Mouse (Mus musculus): ENCODE measurements around the gene Defb30. TPM values are rescaled to one million over a fixed set of nuclear protein-coding genes. Genes with fewer than 3 reads are reported as not detected.

Gene Defb30
- polyA plus RNA-seq, 1 experiment from 2014 or later, result not detected

DNA sequence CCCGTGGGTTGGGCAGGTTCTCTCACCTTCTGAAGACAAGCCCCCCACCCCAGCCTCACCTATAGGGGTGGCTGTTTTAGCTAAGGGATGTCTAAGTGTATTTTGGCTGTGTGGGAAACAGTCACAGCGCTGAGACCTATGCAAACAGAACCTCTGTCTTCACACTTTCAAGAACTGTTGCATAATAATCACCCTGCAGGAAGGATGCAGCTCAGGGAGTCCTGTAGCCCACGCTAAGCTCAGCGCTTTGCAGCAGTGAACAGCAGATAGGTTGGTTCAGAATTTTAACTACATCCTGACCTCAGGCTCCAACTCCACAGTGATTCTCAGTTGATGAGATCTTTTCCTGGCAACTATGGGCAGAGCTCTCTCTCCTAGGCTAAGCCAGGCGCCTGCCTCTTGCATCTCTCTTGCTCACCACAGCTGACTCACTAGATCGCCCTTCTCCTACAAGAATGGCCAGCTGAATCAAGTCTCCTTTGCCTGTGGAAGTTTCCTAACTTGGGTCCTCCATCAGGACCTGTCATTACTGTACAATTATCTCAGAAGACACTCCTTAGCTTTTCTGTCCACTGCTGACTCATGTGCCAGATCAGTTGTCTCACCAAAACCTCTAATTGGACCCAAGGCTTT is 29.1 kb downstream of the Defb30 start:
- no peak overlapping the region for H3K4me3 ChIP-seq (replicated peaks; ENCODE audit: low read length)
- H3K4me1 ChIP-seq (replicated peaks; ENCODE audit: control insufficient read depth, insufficient read depth, low read length), result no peaks in the 10 kb centered on the region
- no peaks in the 10 kb centered on the region for H3K9me3 ChIP-seq (ENCODE audit: control insufficient read depth, low read length)
- H3K4me2 ChIP-seq (ENCODE audit: low read length), result no peak overlapping the region
- no peak overlapping the region for H3K27ac ChIP-seq (ENCODE audit: low read length)
- H3K27me3 ChIP-seq (replicated peaks; ENCODE audit: control insufficient read depth, insufficient read depth, low read length), result no peaks in the 10 kb centered on the region
- ATAC-seq, result no peak
- no peaks in the 10 kb centered on the region for H3K36me3 ChIP-seq (ENCODE audit: control insufficient read depth, insufficient read depth)
- whole genome bisulfite sequencing, result 66% methylated on average over 6 of the region's 6 CpGs
- H3K9ac ChIP-seq (replicated peaks; ENCODE audit: low read depth, low read length), result no peak overlapping the region

DNA sequence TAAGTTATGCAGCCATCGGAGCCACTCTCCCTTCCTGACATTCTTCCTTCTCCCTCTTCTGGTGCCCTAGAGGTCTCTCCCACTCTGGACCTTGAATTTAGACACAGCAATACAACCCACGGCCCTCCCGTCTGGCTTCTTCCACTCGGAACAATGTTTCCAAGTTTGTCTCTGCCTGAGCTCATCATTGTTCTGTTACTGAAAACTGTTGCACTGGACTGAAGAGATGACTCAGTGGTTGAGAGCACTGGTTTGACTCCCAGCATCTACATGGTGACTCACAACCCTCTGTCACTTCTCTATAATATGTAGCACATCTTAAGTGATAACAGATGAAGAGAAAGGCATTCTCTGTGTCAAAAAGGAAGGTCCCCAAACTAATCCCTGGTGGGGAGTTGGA is 35.1 kb downstream of the Defb30 start:
- no peaks in the 10 kb centered on the region for H3K9me3 ChIP-seq (ENCODE audit: control insufficient read depth, low read length)
- H3K27me3 ChIP-seq (replicated peaks; ENCODE audit: control insufficient read depth, insufficient read depth, low read length), result no peaks in the 10 kb centered on the region
- no peak overlapping the region for H3K4me2 ChIP-seq (ENCODE audit: low read length)
- H3K36me3 ChIP-seq (ENCODE audit: control insufficient read depth, insufficient read depth), result no peaks in the 10 kb centered on the region
- no peak overlapping the region for H3K4me3 ChIP-seq (replicated peaks; ENCODE audit: low read length)
- no peak overlapping the region for H3K9ac ChIP-seq (replicated peaks; ENCODE audit: low read depth, low read length)
- H3K27ac ChIP-seq (ENCODE audit: low read length), result no peak overlapping the region
- no peaks in the 10 kb centered on the region for H3K4me1 ChIP-seq (replicated peaks; ENCODE audit: control insufficient read depth, insufficient read depth, low read length)
- WGBS, result 93% methylated on average over 4 of the region's 4 CpGs
- ATAC-seq, result no peak

DNA sequence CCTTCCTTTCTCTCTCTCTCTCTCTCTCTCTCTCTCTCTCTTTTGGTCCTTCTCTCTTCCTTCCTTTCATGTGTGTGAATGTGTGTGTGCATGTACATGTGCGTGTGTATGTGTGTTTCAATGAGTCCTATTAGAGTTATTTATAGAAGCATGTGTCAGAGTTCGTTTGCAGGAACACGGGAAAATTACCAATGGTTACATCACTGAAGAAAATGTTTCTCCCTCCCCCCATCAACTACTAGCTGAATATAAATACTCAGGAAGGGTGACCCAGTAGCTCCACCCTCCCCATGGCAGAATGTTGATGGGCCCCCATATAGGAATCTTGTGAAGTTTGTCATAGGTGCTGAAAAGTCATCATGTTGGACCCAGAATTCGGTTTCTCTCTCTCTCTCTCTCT is 36.7 kb downstream of the Defb30 start:
- no peaks in the 10 kb centered on the region for H3K27me3 ChIP-seq (replicated peaks; ENCODE audit: control insufficient read depth, insufficient read depth, low read length)
- no peak for ATAC-seq
- H3K36me3 ChIP-seq (ENCODE audit: control insufficient read depth, insufficient read depth), result no peaks in the 10 kb centered on the region
- H3K9me3 ChIP-seq (ENCODE audit: control insufficient read depth, low read length), result no peaks in the 10 kb centered on the region
- WGBS, result 80% methylated on average over 4 of the region's 4 CpGs
- no peak overlapping the region for H3K9ac ChIP-seq (replicated peaks; ENCODE audit: low read depth, low read length)
- no peaks in the 10 kb centered on the region for H3K4me1 ChIP-seq (replicated peaks; ENCODE audit: control insufficient read depth, insufficient read depth, low read length)
- H3K4me2 ChIP-seq (ENCODE audit: low read length), result no peak overlapping the region
- no peak overlapping the region for H3K4me3 ChIP-seq (replicated peaks; ENCODE audit: low read length)
- no peak overlapping the region for H3K27ac ChIP-seq (ENCODE audit: low read length)

DNA sequence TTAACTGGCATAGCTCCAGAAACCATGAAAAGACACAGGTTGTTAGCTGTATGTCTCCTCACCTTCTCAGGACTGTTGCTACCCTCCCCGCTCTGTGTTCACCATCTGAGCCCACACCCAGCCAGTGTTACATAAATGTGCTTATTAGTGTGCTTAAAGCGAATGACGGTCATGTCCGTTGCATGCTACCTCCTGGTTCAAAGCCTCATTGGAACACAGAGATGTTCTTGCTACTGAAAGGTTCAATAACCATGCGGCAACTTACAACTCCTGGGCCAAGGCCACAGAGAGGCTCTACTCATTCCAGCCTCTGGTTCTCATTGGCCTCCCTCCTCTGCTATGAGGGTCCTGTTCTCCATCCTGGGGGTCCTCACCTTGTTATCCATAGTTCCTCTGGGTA is 38.3 kb downstream of the Defb30 start, which contains the start of gene Defb43:
TSS of gene Defb43 (plus strand) at position 301 of the 400 bp plus-strand sequence.
- Histone ChIP-seq H3K36me3 (ENCODE audit: control insufficient read depth, insufficient read depth) (no peaks in the 10 kb centered on the region), H3K4me2 (ENCODE audit: low read length) (no peak within 1 kb of the TSS)
- 96% methylated on average over 5 of the region's 5 CpGs for WGBS

DNA sequence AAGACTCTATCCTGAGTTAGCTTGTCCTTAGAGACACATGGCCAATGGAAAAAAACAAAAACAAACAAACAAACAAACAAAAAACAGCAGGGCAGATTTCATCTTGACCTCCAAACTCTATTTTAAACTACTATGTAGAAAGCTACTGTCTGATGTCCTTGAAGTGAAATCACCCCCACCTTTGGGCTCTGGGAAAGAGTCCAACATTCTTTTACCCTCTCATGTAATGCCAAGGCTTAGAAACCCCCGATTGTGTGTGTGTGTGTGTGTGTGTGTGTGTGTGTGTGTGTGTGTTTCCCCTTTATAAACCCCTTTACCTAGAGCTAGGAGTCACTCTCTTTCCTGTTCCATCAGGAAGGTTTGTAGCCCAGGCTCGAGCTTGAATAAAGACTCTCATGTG is 47.2 kb downstream of the Defb30 start:
- no peaks in the 10 kb centered on the region for H3K27me3 ChIP-seq (replicated peaks; ENCODE audit: control insufficient read depth, insufficient read depth, low read length)
- H3K9ac ChIP-seq (replicated peaks; ENCODE audit: low read depth, low read length), result no peak overlapping the region
- no peak overlapping the region for H3K27ac ChIP-seq (ENCODE audit: low read length)
- ATAC-seq, result no peak
- no peak overlapping the region for H3K4me2 ChIP-seq (ENCODE audit: low read length)
- no peaks in the 10 kb centered on the region for H3K36me3 ChIP-seq (ENCODE audit: control insufficient read depth, insufficient read depth)
- no peaks in the 10 kb centered on the region for H3K9me3 ChIP-seq (ENCODE audit: control insufficient read depth, low read length)
- no peaks in the 10 kb centered on the region for H3K4me1 ChIP-seq (replicated peaks; ENCODE audit: control insufficient read depth, insufficient read depth, low read length)
- WGBS, result 50% methylated on average over 2 of the region's 2 CpGs
- no peak overlapping the region for H3K4me3 ChIP-seq (replicated peaks; ENCODE audit: low read length)

More for the DNA sequence above, 38.3 kb downstream of the Defb30 start, which contains the start of gene Defb43:
- Histone ChIP-seq H3K4me3 (replicated peaks; ENCODE audit: low read length) (no peak within 1 kb of the TSS), H3K9ac (replicated peaks; ENCODE audit: low read depth, low read length) (no peak within 1 kb of the TSS), H3K9me3 (ENCODE audit: control insufficient read depth, low read length) (no peaks in the 10 kb centered on the region), H3K27me3 (replicated peaks; ENCODE audit: control insufficient read depth, insufficient read depth, low read length) (no peaks in the 10 kb centered on the region), H3K4me1 (replicated peaks; ENCODE audit: control insufficient read depth, insufficient read depth, low read length) (no peaks in the 10 kb centered on the region), H3K27ac (ENCODE audit: low read length) (no peak within 1 kb of the TSS)
- no peak for ATAC-seq

DNA sequence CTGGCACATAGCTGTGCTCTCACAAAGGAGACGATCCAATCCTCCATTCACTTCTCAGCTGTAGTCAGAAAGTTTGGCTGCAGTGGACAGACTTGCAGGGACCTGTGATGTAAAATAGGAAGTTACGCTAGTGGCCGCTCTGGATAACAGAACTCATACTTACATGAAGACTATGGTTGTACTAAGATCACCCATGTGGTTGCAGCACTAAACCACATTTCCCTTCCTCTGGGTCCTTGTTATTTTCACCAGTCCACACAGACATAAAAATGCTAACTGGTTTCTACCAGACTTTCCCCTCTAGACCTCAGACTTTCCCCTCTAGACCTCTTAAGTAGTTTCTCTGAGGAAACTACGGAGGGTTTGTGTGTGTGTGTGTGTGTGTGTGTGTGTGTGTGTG is 50.8 kb downstream of the Defb30 start:
- WGBS, result 92% methylated on average over 4 of the region's 4 CpGs
- ATAC-seq, result no peak
- no peak overlapping the region for H3K4me3 ChIP-seq (replicated peaks; ENCODE audit: low read length)
- no peaks in the 10 kb centered on the region for H3K36me3 ChIP-seq (ENCODE audit: control insufficient read depth, insufficient read depth)
- no peak overlapping the region for H3K4me2 ChIP-seq (ENCODE audit: low read length)
- H3K9me3 ChIP-seq (ENCODE audit: control insufficient read depth, low read length), result no peaks in the 10 kb centered on the region
- no peaks in the 10 kb centered on the region for H3K4me1 ChIP-seq (replicated peaks; ENCODE audit: control insufficient read depth, insufficient read depth, low read length)
- H3K27ac ChIP-seq (ENCODE audit: low read length), result no peak overlapping the region
- no peaks in the 10 kb centered on the region for H3K27me3 ChIP-seq (replicated peaks; ENCODE audit: control insufficient read depth, insufficient read depth, low read length)
- H3K9ac ChIP-seq (replicated peaks; ENCODE audit: low read depth, low read length), result no peak overlapping the region

DNA sequence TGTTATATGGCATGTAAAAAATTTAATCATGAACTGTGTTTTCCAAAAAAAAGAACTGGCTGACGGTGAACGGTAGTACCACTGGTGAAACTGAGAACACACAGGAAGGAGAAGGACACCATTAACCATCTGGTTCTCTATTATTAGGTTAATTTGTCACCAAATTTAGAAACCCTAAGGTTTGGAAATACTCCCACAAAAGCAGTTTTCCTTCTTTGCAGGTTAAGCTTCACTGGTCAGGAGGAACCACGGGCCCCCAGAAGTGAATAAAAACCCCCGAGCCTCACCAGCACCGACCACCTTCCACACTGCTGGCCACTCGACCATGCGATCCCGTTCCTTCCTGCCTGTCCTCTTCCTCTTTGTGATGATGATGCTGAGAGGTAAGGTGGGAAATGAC is 52.0 kb downstream of the Defb30 start, which contains the start of gene Defb47:
TSS of gene Defb47 (plus strand) at position 301 of the 400 bp plus-strand sequence.
- H3K27ac ChIP-seq (ENCODE audit: low read length), result no peak within 1 kb of the TSS
- ATAC-seq, result no peak
- no peaks in the 10 kb centered on the region for H3K4me1 ChIP-seq (replicated peaks; ENCODE audit: control insufficient read depth, insufficient read depth, low read length)
- no peak within 1 kb of the TSS for H3K4me3 ChIP-seq (replicated peaks; ENCODE audit: low read length)
- no peak within 1 kb of the TSS for H3K9ac ChIP-seq (replicated peaks; ENCODE audit: low read depth, low read length)
- no peaks in the 10 kb centered on the region for H3K27me3 ChIP-seq (replicated peaks; ENCODE audit: control insufficient read depth, insufficient read depth, low read length)
- no peak within 1 kb of the TSS for H3K4me2 ChIP-seq (ENCODE audit: low read length)
- no peaks in the 10 kb centered on the region for H3K9me3 ChIP-seq (ENCODE audit: control insufficient read depth, low read length)
- no peaks in the 10 kb centered on the region for H3K36me3 ChIP-seq (ENCODE audit: control insufficient read depth, insufficient read depth)
- 93% methylated on average over 8 of the region's 8 CpGs for WGBS

DNA sequence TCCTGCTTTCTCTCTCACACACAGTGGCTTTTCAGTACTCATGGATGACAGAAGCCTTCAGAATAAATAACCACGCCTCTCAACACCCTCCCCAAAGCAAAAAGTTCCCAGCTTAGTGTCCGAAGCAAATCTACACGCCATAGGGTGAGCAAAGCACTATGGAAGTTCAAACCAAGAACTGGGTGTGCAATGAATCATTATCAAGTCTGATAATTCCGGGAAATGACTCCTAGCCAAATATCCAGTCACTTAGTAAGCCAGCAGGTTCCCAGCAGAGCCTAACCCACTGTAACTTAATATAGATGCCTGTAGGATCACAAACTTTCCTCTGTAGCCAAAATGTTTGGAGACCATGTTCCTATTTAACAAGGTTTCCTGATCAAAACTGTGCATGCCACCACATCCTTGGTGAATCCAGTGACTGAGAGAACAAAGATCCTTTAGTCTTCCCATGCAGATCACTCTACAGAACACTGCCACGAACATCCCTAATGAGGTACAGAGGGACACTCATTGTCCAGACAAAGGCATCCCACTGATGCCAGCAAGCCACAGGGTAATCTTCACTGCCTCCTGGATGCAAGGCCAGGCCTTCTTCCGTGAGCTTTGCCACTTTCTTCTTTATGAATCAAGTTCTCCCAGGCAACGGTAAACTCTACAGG is 57.8 kb downstream of the Defb30 start:
- no peak for ATAC-seq
- H3K27ac ChIP-seq (ENCODE audit: low read length), result no peak overlapping the region
- 53% methylated on average over 7 of the region's 7 CpGs for WGBS

DNA sequence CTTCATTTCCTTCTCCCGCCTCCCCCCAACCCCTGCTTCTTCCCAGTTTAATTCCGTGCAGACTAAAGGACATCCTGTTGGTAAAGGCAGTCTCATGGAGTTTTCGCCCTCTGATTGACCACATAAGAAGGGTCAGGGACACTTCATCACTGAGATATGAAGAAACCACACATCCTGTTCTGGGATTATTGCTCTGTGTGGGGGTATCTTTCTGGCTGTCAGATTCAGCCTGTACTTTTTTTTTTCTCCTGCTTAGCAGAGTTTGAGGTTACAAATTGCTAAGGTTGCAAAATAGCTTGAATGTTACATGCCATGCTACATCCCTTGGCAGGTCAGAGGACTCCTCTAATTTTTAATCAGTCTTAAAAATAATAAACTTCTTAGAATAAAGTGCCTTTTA is 58.5 kb downstream of the Defb30 start:
- Histone ChIP-seq H3K27me3 (replicated peaks; ENCODE audit: control insufficient read depth, insufficient read depth, low read length) (no peaks in the 10 kb centered on the region), H3K27ac (ENCODE audit: low read length) (no peak overlapping the region), H3K4me2 (ENCODE audit: low read length) (no peak overlapping the region), H3K4me1 (replicated peaks; ENCODE audit: control insufficient read depth, insufficient read depth, low read length) (no peaks in the 10 kb centered on the region), H3K9me3 (ENCODE audit: control insufficient read depth, low read length) (no peaks in the 10 kb centered on the region), H3K36me3 (ENCODE audit: control insufficient read depth, insufficient read depth) (no peaks in the 10 kb centered on the region), H3K9ac (replicated peaks; ENCODE audit: low read depth, low read length) (no peak overlapping the region), H3K4me3 (replicated peaks; ENCODE audit: low read length) (no peak overlapping the region)
- 88% methylated on average over 3 of the region's 3 CpGs for WGBS
- no peak for ATAC-seq

More for the DNA sequence above, 57.8 kb downstream of the Defb30 start:
- Histone ChIP-seq H3K4me2 (ENCODE audit: low read length) (no peak overlapping the region), H3K4me3 (replicated peaks; ENCODE audit: low read length) (no peak overlapping the region), H3K36me3 (ENCODE audit: control insufficient read depth, insufficient read depth) (no peaks in the 10 kb centered on the region), H3K4me1 (replicated peaks; ENCODE audit: control insufficient read depth, insufficient read depth, low read length) (no peaks in the 10 kb centered on the region), H3K27me3 (replicated peaks; ENCODE audit: control insufficient read depth, insufficient read depth, low read length) (no peaks in the 10 kb centered on the region), H3K9me3 (ENCODE audit: control insufficient read depth, low read length) (no peaks in the 10 kb centered on the region), H3K9ac (replicated peaks; ENCODE audit: low read depth, low read length) (no peak overlapping the region)

Data from forebrain, embryonic 16.5 days (tissue).